Mouse (Mus musculus): ENCODE measurements around the gene Mapk12.

GRCm38 (mm10) chr15:89138531-89138930 lies 2.0 kb downstream of the Mapk12 start:
- TF ChIP-seq GATA1 (IDR thresholded peaks at IDR 0.05; ENCODE audit: borderline replicate concordance, low read length) (no peak), FLI1 (IDR thresholded peaks at IDR 0.05; ENCODE audit: low read length) (no peak)
